Mouse (Mus musculus) naive thymus-derived CD4-positive, alpha-beta T cell, adult 2 months (primary cell): ENCODE data around the gene Tmem199.
A peak's percentile ranks its signal among the peaks of the same experiment; 100 is the strongest.

Experiments
- DNase-seq: peaks from one replicate; pipeline ENCODE4 v3.0.0-alpha.2; 2011; ENCODE audit warnings: low read depth

Gene Tmem199

DNA sequence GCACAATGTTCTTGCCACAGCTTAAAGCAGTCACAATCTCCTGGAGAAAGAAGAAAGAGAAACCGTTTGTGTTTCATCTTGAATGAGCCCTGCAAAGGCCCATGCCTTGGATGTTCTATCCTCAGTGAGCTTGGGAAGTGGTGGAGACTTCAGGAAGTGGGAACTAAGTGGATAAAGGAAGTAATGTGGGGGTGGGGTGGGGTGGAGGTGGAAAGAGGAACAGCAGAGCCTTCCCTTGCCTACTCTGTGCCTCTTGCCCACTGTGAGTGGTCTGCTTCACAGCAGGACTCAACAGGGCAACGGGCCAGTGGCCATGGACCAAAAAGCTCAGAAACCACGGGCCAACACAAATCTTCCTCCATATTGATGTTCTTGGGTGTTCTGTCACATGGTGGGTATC, 36.7 kb downstream of the Tmem199 start:
- DNase-seq = no peak

GRCm38 (mm10) chr11:78471326-78472103, 40.5 kb downstream of the Tmem199 start:
- DNase-seq = no peak

DNA sequence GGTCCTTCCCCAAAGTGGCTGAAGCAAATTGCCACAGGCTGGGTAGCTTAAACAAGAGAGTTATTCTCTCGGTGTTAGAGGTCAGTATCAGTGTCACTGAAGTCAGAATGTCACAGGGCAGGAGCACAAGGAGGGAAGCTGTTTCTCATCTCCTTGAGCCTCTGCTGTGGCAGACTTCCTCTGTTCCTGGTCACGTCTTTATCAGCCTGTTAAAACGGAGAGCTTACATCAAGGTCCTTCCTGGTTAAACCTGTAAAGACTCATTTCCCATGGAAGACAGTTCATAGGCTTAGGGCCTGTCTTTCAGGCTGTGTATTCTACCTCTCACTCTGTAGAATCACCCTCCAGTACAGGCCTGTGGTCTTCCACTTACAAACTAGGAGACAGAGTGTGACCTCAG, 44.0 kb downstream of the Tmem199 start:
- no peak for DNase-seq

DNA sequence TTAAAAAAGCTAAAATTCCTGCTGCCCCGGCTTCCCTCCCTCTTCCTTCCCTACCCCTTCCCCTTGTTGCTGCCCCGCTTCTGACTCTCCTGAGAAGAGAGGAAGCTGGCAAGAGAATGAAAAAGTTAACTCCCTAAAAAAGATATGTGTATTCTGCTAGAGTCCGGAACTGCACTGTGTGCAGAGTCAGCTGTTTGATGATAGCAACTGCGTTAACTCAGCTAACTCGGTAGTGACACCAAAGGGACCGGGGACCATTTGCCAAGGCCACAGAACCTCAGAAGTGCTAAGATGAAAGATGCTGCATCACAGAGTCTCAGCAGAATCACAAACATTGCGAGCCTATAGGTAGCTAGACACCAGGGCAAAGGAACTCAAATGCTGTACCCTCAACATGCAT, 44.5 kb downstream of the Tmem199 start:
- DNase-seq = no peak

GRCm38 (mm10) chr11:78466242-78466912, 45.6 kb downstream of the Tmem199 start:
- DNase-seq = no peak

DNA sequence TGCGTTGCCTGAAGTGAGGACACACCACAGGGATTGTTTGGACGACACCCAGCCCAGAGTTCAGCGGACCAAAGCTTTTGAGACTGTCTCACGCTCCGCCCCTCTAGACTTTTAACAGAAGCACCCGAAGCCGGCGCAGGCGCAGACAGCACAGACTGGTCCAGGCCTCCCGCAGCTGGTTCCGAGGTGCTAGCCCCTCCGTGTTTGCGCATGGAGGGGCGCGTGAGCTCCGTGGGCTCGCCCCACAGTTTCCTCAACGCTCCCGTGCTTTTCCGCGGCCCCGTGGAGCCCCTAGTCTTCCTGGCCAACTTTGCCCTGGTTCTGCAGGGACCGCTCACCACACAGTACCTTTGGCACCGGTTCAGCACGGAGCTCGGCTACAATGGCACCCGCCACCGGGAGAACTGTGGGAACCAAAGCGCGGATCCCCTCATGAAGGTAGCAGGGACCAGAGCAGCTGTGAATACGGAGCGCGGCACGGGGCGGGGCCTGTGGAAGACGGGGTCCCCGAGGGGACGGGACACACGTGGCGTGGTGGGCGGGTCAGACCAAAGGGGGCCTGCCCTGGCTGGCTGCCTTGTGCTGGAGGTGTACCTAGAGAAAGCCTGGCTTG, 46.3 kb downstream of the Tmem199 start, which contains the start of gene Slc46a1:
Gene Slc46a1, plus strand, starts transcription at position 130 of the 613 bp plus-strand sequence.
- peak; percentile 74 for DNase-seq

GRCm38 (mm10) chr11:78465116-78465515, 46.9 kb downstream of the Tmem199 start:
- no peak for DNase-seq

GRCm38 (mm10) chr11:78463286-78464036, 48.5 kb downstream of the Tmem199 start:
- no peak for DNase-seq

DNA sequence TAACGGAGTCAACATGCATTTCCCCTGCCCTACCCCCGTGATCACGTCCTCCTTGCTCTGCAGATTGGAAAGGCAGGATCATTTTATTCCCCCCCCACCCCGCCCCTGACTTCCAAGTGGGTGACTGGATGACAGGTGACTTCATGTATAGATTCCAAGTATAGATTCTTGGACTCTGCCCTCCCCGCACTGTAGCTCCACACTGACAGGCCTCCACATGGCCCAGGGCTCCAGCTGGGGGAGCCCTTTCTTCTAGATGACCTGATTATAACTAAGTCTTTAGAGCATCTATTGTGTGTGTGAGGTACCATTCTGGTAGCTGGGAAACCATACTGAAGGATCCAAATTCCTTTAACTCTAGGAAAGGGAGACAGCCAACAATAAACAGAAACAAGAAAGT, 49.3 kb downstream of the Tmem199 start:
- DNase-seq = no peak

DNA sequence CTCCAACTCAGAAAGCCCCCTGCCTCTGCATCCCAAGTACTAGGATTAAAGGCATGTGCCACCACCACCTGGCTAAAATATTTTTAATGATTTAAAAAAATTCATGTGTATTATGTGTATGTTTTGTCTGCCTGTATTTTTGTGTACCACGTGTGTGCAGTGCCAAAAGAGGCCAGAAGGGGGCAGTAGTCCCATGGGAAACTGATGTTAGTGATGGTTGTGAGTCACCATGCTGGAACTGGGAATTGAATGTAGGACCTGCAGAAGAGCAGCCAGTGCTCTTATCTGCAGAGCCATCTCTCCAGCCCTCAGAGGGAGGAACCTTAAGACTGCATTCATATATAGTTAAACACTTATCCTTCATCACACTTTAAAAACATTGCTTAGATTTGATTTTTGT, 50.1 kb downstream of the Tmem199 start:
- DNase-seq = peak; percentile 41

GRCm38 (mm10) chr11:78458740-78459139, 53.2 kb downstream of the Tmem199 start:
- no peak for DNase-seq
